Mouse (Mus musculus): Measurements from ENCODE around the gene Ppp1r1a. TPM values are rescaled to one million over a fixed set of nuclear protein-coding genes. Genes with fewer than 3 reads are reported as not detected.

Ppp1r1a gene
- 10 to 100 TPM; 50.9 to 64.0 TPM for total RNA-seq (2021)
- long read RNA-seq, experiment 1, transcript Ppp1r1a-201 (7 exons, 1,306 nt), result major isoform, 58 of 65 reads
- long read RNA-seq, experiment 1, partial matches to known transcripts, result 4 of 65 reads
- long read RNA-seq, experiment 1, other reads (novel, unspliced or antisense), result 2 of 65 reads
- long read RNA-seq, experiment 2, transcript Ppp1r1a-201 (7 exons, 1,306 nt), result major isoform, 43 of 45 reads
- long read RNA-seq, experiment 2, partial matches to known transcripts, result 1 of 45 reads
- long read RNA-seq, experiment 2, other reads (novel, unspliced or antisense), result 1 of 45 reads

GRCm38 (mm10) chr15:103537822-103538213, at the start of gene Ppp1r1a:
Ppp1r1a (minus strand) TSS chr15:103538003.
- peak; percentile 70 for DNase-seq

GRCm38 (mm10) chr15:103585876-103586275, 48.1 kb upstream of the Ppp1r1a start:
- DNase-seq, result no peak

- DNase-seq, result no peak
These were observed 27.2 kb upstream of the Ppp1r1a start, which contains the start of gene Glycam1 for GRCm38 (mm10) chr15:103564981-103565380. Glycam1 (minus strand) TSS chr15:103565081.

GRCm38 (mm10) chr15:103552096-103552690, 14.4 kb upstream of the Ppp1r1a start:
- peak; percentile 44 for DNase-seq

GRCm38 (mm10) chr15:103551053-103551452, 13.2 kb upstream of the Ppp1r1a start:
- no peak for DNase-seq

- no peak for DNase-seq
These were observed 11.7 kb upstream of the Ppp1r1a start for GRCm38 (mm10) chr15:103549475-103549874.

GRCm38 (mm10) chr15:103547983-103548382, 10.2 kb upstream of the Ppp1r1a start:
- no peak for DNase-seq

- DNase-seq, result no peak
These were observed 4.7 kb upstream of the Ppp1r1a start for GRCm38 (mm10) chr15:103542526-103542925.

- no peak for DNase-seq
These were observed 2.8 kb upstream of the Ppp1r1a start for GRCm38 (mm10) chr15:103540646-103541045.

GRCm38 (mm10) chr15:103539259-103539658, 1.5 kb upstream of the Ppp1r1a start:
- DNase-seq, result no peak

- no peak for DNase-seq
These were observed 587 bp downstream of the Ppp1r1a start for GRCm38 (mm10) chr15:103537011-103537821.

GRCm38 (mm10) chr15:103536456-103536855, 1.3 kb downstream of the Ppp1r1a start:
- DNase-seq, result no peak

- DNase-seq, result no peak
These were observed 2.0 kb downstream of the Ppp1r1a start for GRCm38 (mm10) chr15:103535786-103536185.

GRCm38 (mm10) chr15:103535030-103535429, 2.8 kb downstream of the Ppp1r1a start:
- DNase-seq, result no peak

GRCm38 (mm10) chr15:103534054-103534620, 3.7 kb downstream of the Ppp1r1a start:
- DNase-seq, result no peak

GRCm38 (mm10) chr15:103530372-103530771, 7.4 kb downstream of the Ppp1r1a start:
- peak; percentile 26 for DNase-seq

GRCm38 (mm10) chr15:103523156-103523555, 14.6 kb downstream of the Ppp1r1a start:
- no peak for DNase-seq

- DNase-seq, result no peak
These were observed 15.2 kb downstream of the Ppp1r1a start for GRCm38 (mm10) chr15:103522458-103523099.

GRCm38 (mm10) chr15:103519386-103520378, 18.1 kb downstream of the Ppp1r1a start:
- DNase-seq, result no peak

- DNase-seq, result no peak
These were observed 19.0 kb downstream of the Ppp1r1a start for GRCm38 (mm10) chr15:103518600-103519385.
